Mouse (Mus musculus): Measurements from ENCODE around the gene Nfil3. TPM values are rescaled to one million over a fixed set of nuclear protein-coding genes. Genes with fewer than 3 reads are reported as not detected.

Nfil3 gene
- total RNA-seq, 4 experiments from 2014 or later = 7.3 to 22.4 (median 9.0) TPM

DNA sequence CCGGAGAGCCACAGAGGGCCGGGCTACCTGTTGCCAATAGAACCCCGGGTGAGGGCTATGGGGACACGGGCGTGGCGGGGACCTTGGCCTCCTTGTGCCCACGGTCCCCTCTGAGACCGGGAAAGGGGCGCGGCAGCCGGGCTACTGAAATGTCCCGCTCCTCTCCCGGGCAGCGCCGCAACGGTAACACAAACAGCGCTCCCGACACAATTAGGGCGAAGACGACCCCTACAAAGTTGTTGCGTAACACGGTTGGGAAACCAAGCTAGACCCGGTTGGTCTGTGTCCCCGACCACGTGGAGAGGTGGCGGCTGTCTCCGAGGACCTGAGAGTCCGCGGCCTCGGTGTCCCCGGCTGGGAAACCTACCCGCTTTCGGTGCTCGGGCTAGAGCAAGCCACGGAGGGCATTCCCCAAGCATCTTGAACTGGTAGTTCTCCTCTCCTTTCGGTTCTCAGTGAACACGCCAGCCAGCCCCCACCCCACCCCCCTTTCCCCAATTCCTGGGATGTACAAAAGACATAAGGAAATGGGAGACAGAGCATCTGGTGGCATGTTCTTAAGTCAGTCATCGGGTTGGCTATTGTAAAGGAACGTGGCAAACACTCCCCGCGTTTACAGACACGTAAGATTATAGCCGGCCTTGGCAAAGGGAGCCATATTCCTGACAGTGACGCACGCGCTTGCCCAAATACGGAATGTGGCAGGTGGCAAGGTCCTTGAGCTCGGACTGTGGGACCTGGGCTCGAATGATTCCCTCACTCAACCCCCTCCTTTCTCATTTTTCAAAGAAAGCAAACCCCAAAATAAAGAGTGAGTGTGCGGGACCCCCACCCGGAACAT, 788 bp upstream of the Nfil3 start:
- peak; percentile 70 for DNase-seq

DNA sequence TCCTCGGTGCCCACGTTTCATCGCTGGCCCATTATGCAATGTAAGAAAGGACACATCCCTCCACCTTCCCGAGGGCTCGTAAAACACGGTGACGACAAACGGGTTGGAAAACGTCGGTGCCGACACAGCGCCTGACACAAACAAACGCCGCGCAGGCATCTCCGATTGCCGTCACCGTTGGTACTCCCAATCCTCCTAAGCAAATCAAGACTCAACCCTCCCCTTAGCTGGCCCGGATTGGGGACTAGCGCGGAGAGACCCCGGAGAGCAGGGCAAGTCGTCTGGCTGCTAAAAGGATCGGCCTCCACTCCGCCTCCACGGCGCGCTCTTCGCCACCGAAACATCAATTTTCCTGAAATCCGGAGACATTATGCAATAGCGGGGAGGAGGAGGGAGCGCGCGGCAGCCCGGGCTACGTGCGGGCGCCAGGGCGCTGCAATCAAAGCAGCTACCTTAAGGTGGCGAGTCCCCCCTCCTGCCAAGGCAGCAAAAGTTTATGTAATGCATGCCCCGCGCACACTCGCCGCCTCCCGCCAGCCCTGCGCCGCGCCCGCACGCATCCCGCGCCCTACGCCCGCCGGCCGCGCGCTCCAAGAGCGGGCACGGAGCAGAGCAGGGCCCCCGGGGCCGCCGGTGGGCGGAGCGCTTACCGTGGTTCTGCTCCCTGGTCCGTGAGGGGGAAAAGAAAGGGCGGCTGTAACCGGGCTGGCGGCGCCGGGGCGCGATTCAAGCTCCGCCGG, 492 bp downstream of the Nfil3 start:
- peak; percentile 75 for DNase-seq

DNA sequence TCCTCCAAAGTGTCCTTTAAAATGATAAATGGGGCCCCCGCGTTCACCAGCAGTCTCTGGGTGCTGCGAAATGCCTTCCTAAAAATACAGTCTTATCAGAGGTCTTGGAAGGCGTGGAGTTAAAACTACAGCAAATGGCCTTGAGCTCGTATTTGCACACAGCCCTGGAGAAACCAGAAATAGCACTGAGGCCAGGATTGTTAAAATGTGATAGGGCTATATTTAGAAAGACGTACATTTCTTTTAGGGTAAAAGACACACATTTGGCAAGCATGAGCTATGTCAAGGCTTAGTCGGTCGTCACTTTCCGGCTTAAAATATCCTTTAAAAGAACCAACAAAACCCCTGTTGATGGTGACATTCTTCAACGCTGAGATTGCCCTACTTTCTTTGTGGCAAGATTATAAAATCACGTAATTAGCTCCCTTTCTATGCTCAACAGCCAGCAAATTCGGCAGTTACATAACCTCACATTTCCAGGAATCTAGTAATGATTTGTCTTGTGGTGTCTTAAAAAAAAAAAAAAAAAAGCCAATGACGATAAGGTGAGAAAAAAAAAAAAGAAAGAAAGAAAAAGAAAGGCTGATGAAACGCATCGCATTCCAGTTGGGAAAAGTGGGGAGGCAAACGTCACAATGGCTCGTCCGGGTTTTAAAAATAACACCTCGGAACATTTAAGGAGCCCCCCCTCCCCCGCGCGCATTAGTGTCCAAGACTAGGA, 1.4 kb downstream of the Nfil3 start:
- peak; percentile 41 for DNase-seq

DNA sequence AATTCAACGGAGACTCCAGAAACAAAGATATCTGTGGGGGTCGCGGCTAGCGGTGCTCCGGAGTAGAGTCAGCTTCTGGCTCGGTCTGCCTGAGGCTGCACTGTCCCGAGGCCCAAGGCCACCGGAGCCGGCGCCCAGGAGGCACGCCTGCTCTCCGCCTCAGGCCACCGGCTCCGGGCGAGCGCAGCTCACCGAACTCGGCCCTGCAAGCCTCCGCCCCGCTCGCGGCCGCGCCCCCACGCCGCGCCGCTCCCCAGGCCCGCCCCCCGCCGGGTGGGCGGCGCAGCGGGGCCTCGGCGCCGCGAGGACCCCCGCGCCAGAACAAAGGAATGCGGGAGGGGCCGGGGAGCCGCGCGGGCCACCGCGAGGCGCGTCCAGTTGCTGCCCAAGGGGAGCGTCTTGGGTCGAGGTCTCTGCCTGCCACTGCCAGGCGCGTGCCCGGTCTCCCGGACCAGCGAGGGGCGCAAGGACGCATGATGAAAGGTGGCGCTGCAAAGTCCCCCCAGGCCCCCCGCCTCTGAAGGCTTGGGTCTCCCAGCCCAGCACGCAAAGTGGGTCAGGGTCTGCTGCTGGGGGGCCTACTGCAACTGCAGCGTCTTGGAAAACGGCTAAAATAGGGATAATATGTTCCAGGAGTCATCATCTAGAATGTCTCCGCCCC, 2.4 kb downstream of the Nfil3 start:
- DNase-seq = peak; percentile 36

DNA sequence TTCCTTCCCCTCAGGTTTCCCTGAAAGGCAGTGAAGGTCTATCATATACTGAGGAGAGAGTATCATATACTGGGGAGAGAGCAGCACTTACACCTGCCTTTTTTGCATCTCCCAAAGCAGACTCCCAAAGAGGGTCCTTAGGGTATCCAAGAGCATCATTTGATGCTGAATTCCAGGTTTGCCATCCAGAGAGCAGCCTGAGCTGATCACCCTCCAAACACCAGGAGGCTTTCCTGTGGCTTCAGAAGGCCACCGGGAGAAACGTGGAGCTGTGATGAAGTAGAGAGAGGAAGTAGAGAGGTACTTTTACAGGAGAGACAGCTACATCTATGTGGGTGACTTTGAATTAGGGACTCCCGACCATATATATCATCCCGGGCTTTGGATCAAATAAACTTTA, 3.1 kb downstream of the Nfil3 start:
- DNase-seq = no peak

DNA sequence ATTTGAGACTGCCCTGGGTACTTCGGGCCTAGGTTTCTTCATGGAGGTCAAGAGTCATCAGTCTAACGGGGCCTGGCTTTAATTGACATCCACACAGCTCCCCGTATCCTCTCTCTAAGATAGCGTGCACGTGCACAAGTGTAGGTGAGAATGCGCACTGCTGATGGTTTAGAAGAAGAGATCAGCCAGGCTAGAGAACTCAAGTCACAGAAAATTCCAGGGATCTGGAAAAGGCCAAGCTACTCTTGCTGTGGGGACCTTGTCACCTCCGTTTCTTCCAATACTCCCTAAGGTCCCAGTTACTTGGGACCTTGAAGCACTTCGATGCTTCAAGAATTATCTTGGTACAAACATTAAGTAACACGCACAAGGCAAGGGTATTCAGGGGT, 3.7 kb downstream of the Nfil3 start:
- DNase-seq = no peak

DNA sequence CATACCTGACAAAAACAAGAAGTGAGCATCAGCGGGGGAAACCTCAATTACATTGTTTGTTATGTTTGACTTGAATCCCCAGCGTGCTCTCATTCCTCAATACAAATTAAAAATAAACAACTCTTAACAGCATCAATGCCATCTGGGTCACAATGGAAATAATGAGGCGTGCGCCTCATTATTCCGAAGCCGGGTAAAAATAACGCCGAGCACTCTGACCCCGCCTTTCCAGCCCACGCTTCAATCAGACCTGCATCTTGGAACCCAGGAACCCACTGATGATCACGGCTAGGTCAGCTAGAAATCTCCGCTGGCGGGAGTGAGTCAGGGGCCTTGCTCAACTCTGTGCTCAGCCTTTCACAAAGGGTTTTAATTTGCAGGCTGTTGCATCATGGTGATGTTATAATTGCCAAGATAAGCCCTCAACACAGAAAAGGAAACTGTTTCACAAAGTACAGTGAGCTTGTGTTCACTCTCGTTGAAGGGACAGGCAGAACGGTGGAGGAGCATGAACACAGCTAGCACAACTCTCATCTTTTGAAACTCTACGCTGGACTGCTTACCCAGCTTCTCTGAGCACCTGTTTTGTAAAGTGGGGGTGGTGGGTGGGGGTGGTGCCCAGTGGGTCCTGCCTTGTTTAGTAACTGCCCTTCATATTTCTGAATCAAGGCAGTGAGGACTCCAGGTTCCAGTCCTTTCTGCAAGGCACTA, 4.2 kb downstream of the Nfil3 start:
- peak; percentile 78 for DNase-seq

DNA sequence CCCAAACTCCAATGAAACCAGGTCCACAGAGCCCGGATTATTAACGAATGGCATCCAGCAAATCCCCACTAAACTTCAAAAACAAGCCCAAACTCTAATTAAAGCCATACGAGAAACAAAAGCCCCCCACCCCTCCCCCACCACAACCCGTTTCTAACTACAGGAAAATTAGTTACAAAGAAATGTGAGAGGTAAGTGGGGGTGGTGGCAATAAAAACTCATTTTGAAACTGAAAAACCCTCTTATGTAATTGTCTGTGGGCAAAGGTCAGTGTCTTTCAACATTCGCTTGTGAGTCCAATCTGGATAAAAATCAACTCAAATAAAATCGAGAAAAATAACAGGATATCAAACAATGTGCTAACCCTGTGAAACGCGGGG, 4.8 kb downstream of the Nfil3 start:
- DNase-seq = no peak

DNA sequence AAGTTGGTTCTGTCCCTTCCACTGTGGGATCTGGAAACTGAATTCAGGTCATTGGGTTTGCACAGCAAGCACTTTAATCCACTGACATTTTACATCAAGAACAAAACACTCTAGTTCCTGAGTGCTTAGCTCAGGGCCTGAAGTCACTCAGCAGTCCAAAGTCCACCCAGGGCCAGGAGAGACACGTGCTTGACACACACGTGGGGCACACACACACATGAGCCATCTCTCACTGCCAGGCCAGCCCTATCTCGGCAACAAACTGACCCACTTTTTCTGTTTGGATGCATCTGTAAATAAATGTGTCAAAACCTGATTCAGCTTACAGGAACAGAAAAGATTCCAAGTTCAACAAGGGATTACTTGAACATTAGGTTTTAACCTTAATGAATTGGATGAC, 6.2 kb downstream of the Nfil3 start:
- DNase-seq = peak; percentile 80

DNA sequence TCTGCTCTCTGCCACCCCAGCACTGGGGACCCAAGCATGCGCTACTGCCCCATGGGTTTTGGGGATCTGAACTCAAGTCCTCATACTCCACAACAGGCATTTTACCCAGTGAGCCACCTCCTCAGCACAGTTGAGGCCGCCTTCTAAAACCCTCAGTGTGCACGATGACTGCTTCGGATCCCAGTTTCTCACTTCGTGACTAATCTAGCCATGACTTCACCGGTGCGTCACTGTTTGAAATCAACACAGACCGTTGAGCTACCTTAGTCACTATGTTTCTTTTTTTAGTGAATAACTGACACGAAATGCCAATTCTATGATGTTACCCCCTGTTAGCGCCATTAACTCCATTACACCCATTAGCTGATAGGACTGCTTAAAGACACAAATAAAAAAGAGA, 7.4 kb downstream of the Nfil3 start:
- no peak for DNase-seq

DNA sequence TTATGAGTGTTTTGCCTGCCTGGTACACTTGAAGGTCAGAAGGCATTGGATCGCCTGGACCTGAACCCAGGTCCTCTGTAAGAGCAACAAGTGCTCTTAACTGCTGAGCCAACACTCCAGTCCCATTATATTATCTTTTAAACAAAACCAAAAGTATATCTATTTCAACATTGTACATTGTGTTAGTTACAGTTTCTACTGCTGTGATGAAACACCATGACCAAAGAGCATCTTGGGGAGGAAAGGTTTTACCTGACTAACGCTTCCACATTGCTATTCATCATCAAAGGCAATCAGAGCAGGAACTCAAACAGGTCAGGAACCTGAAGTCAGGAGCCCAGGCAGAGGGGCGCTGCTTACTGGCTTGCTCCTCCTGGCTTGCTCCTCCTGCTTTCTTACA, 8.2 kb downstream of the Nfil3 start:
- DNase-seq = no peak

DNA sequence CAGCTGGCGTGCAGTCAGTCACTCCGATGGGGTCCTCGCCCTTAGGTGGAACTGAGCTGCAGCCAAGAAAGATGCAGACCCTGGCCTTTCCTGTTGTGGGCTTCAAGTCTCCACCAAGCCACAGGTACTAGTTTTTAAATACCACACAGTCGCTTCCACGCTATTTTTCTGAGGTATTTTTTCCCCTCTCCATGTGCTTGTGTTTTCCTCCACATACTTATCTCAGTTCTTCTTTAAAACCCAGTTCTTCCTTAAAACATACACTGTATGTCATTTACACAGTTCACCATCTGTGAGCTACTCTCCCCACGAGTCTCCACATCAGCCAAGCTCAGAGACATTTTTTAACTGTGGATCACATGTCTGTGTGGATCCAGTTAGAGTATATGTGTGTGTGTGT, 10.0 kb downstream of the Nfil3 start:
- DNase-seq = no peak

DNA sequence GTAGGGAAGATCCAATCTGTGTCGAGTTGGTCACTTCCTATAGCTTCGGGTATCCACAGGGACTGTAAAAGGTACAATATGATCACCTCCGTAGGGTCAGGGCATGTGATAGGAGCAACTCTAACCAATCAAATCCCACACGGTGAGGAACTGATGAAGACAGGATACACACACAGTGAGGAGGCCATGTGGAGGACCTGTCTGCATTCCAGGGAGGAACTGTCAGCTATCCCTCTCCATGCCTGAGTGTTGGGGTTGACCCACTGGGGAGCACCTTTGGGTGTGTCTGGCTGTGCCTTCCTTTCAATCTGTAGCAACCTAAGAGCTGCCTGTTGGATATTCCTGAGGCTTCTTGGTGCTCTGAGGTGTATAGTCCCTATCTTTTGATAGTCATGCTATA, 18.0 kb downstream of the Nfil3 start:
- no peak for DNase-seq

DNA sequence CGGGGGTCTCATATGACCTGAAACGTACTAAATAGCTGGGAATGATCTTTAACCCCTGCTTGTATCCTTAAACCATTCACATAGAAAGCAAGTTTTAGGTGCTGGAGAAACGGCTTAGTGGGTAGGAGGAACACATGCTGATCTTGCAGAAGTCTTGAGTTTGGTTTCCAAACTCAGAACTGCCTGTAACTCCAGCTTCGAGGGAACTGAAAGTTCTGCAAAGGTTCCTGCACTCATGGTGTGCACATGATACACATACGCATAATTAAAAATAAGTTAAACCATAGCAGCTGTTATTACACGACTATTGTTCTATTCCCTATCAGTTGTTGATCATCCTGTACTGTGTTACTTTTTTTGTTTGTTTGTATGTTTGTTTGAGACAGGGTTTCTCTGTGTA, 18.5 kb downstream of the Nfil3 start:
- no peak for DNase-seq

DNA sequence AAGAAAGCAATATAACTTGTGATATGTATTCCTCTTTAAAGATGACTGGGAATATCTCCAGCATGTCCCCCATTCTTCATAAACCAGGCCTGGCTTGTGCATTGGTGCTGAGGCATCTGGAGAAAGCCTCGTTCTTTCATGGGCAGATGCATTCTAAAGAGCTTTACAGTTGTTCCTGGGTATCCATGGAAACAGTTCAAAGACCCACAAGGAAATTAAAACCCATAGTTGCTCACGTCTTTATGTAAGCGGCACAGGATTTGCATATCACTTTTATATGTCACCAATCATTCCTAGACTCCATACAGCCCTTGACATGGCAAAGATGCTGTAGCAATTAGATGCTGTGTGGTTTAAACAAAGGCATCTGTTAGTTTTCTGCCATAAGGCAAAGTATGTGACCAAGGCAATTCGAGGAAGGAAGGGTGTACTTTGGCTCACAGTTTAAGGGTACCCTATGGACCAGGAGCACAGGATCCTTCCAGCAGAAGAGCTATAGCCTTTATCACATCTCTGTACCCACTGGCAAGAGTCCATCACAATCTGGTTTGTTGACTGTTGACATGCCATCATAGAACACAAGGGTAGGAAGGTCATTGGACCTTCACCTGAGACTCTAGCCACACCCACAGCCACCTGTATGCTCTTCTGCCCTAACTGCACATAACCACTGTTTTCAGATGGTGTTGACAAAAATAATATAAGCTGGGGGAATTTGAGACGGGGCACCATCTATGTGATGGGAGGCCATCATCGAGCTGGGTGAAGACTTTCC, 26.9 kb downstream of the Nfil3 start:
- DNase-seq = no peak

DNA sequence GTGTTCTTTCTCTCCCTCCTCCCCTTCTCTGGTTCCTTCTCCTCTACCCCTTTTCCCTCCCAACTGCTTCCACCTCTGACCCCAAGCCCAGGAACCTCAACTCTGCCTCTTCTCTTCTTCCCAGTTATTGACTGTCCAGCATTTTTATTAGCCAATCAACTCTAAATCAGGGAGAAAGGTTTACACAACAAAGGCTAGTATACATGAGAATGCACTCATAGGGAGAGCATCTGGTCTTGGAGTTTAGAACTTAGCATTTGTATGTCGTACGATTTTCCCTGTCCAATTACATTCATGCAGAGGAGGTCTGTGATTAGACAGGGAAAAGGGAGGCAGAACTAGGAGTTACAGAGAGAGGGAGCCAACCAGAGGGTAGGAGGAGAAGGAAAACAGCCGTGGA, 31.7 kb downstream of the Nfil3 start:
- DNase-seq = no peak

DNA sequence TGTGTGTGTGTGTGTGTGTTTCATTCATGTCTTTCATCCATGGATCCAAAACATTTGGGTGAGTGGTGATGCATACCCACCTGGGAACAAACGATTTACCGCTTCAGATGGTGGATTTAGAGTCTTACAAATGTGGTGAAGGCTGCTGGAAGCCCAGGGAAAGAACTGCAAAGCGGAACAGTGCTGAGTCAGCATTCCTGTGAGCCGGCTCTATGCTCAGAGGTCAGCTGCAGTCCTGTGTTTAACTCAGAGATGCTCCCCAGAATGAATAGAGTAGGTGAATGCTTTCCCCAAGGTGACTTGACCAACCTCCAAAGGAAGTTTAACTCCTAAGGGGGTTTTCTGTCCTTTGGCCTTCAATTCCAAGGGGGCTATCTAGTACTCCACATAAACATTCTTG, 33.3 kb downstream of the Nfil3 start:
- DNase-seq = no peak

DNA sequence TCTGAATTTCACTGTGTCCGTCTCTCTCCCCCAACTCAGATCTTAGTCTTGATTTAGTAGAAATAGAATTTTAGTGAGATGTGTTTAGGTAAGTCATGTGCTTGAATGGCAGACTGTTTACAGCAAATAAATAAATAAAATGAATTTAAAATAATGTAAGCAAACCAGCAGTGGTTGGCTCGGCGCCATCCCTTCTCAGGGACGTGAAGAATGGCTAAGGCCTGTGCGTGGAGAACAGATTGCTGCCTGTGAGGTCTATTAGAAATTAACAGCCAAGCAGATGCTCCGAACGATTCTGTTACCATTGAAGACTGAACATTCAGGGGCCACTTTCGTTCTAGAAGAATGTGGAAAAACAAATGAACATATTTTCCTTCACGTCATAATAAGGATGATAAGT, 35.1 kb downstream of the Nfil3 start:
- DNase-seq = no peak

DNA sequence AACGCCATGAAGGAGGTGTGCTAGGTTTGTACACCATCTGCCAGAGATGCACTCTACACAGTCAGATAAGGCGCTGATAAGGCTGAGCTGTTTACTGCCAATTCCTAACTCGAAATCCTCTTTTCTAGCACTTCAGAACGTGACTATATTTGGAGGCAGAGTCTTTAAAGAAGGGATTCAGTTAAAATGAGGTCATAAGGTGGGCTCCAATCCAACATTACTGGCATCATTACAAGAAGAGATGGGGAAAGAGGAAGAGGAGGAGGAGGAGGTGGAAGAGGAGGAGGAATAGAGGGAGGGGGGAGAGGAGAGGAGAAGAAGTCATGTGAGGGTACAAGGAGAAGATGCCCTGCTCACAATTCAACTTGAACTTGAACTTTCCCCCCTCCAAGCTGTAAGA, 36.8 kb downstream of the Nfil3 start:
- no peak for DNase-seq

DNA sequence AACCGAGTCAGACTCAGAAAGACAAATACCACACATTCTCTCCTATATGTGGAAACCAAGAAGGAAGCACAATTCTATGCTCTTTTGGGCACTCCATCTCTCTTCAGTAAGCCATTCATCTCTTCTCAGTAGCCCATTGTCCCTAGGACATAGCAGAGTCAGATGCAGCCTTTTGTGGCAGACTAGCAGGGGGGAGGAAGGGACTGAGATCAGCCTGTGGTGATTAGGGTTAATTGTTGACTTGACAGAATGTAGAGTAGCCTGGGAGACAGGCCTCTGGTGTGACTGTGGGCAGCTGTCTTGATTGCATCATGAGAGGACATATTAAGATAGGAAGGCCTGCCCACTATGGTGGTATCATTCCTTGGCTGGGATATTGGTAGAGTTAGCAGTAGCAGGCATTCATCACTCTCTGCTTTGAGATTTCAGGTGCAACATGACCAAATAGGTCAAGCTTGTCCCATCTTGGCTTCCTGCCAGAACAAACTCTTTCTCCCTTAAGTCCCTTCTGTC, 37.9 kb downstream of the Nfil3 start:
- DNase-seq = no peak

DNA sequence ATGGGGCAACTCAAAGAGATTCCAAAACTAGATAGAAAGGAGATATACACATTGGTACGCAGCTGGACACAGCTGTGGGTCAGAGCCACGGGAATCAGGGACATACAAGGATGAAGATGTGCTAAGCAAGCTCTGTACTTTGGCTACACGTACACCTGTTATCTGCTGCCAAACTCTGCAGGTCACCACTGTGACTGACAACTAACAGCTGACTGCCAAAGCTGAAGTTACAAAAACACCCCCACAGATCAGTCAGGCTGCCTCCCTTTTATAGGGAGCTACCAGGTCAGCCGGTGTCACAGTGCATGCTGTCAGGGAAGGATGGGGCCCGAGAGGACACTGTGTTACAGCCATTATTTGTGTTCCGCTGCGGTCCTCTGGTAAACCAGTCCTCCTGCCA, 39.9 kb downstream of the Nfil3 start:
- no peak for DNase-seq
